Mouse (Mus musculus) heart, postnatal 36 days (tissue): ENCODE data around the gene 1500011B03Rik. TPM values are rescaled to one million over a fixed set of nuclear protein-coding genes. Genes with fewer than 3 reads are reported as not detected.
"Not testable (repeated sequence)": the region's sequence is repeated elsewhere in the genome, so short reads cannot be mapped to it uniquely, and the experiment has no call there.

ENCODE experiments used
- DNase-seq, 2 experiments: peaks; one replicate each; pipeline ENCODE4 v3.0.0; 2021 to 2022
- intact Hi-C: fragments of 180-260 bp; cut with DNase I; formaldehyde crosslinking; loops from one replicate; pipeline ENCODE4 v1.15.1; 2025
- total RNA-seq, 2 experiments: library from RNA; stranded (reverse); gene quantifications; 2 replicates each; pipeline ENCODE4 v1.2.3; 2021

The 1500011B03Rik gene
- total RNA-seq: 1 to 10 TPM; 5.2 to 5.9 TPM

GRCm38 (mm10) chr5:114822796-114823688, at the start of gene 1500011B03Rik:
Gene 1500011B03Rik, minus strand, starts transcription at chr5:114823468.
- DNase-seq: peak; percentile 66 to 70
- intact Hi-C loops: no loop called here

DNA sequence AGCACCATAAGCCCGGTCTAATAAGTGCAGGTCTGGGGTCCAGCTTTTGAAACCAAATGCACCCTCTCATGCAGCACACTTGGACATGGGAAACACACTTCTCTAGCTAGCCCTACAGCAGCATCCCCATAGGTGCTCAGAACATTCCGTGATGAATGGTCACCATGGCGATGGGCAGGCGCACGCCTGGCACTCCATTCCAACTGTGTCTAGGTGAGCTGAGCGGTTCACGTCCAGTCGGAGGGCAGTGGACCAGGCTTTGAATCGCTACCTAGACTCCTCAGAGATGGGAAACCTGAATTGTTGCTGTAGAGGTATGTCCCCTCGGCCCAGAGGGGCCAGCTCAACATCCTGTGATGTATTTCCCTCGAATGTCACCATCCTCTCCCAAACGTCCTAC, 42.0 kb upstream of the 1500011B03Rik start:
- intact Hi-C loops: no loop called here
- no peak for DNase-seq

DNA sequence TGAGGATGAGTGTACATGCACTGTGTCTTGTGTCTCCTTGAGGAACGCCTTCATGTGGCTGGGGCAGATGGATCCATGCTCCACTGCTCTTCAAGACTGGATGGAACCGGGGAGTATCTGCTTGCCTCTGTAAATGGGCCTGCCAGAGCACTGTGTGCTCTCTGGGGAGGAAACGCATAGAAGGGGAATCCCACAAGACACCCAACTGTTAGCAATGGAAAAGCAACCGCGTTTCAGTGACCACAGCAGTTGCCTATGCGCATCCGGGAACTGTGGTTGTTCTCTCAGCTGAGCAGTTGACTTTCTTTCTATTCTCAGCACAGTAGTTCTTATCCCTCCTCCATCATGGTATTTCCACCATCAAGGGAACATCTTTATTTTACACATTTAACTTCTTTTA, 41.5 kb upstream of the 1500011B03Rik start:
- DNase-seq: no peak
- intact Hi-C loops: no loop called here

DNA sequence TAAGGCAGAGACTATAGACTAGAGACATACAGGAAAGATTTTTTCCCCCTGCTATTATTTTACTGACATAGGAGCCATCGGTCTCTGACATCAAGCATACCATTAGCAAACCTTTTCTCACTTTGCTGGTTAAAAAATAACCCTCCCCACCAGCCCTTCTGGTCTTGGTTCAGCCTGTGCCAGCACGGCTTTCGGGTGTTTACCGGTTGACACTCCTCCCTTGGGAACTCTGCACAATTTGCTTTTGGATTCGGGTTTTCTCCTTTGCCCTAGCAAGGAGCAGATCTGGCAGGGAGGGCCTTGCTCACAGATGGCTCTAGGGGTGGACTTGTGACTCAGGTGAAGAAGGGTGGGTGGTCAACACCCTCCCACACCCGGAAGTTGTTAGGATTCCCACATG, 38.5 kb upstream of the 1500011B03Rik start:
- no peak for DNase-seq

GRCm38 (mm10) chr5:114859253-114859652, 36.0 kb upstream of the 1500011B03Rik start:
- peak; percentile 72 to 79 for DNase-seq
- intact Hi-C loops: loop anchor here (5.0 kb wide), 1 partner anchor 152 kb away; the partner anchor contains the start of gene Tchp

More for the DNA sequence above, 38.5 kb upstream of the 1500011B03Rik start:
- intact Hi-C loops: no loop called here

DNA sequence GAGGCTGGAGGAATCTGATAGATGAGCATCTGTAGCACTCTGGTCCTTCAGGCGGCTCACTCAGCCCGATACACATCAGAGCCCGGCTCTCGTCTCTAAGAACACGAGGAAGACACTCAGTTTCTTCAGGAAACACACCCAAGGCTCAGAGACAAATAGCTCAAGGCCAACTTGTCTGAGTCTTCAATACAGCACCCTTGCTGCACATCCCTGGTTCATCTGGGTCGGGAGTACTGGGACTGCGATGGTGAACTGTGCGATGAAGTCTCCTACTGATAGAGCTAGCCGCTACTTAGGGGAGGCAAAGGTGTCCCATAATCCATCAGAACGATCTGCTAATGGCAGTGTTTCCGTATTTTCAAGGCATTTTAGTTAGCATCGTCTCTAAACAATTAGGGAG, 35.3 kb upstream of the 1500011B03Rik start, which contains the start of gene Gm9936:
TSS of gene Gm9936 (minus strand) at position 101 of the 400 bp plus-strand sequence.
- intact Hi-C loops: loop anchor here (5.0 kb wide), 1 partner anchor 151 kb away; the partner anchor contains the start of gene Tchp
- no peak for DNase-seq

DNA sequence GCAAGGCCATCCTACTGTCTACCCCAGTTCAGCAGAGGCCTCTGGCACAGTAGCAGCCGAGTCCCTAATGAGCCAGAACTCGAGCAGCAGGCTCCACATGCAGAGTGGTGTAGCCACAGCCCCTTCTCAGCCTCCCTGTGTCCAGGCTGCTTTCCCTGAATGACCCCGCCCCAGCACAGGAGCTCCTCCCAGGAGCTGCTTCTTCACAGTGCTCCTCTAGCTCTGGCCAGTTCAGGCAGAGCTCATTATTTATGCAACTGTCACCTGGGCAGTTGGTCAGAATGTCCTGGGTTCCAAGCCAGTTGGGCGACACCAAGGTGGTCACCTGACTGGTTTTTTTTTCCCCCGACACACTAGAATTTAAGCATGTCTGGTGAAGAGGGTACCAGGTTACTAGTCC, 30.1 kb upstream of the 1500011B03Rik start, which contains the start of gene 4930519G04Rik:
TSS of gene 4930519G04Rik (plus strand) at position 301 of the 400 bp plus-strand sequence.
- intact Hi-C loops, DNase-seq: not testable (repeated sequence)

DNA sequence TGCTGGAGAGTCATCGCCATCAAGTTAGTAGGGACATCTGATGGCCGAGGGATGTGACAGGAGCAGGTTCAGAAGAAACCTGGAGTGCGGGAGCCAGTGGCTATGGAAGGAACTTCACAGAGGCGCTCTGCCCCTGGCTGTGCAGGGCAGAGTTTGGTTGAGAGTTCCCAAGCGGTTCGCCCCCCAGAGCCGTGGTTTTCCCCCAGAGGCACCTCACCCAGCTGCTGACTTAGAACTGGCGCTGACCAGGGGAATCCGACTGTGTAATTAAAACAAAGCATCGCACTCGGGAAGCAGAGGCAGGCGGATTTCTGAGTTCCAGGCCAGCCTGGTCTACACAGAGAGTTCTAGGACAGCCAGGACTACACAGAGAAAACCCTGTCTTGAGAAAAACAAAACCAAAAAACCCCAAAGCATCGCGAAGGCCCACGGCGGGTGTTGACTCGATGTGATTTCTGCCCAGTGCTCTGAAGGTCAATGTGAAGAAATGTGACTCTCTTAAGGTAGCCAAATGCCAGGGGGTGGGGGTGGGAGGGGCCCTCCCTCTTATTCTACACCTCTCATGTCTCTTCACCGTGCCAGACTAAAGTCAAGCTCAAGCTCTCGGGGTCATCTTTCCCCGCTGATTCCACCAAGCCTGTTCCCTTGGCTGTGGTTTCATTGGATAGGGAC, 28.4 kb upstream of the 1500011B03Rik start:
- no peak for DNase-seq
- intact Hi-C loops: no loop called here

DNA sequence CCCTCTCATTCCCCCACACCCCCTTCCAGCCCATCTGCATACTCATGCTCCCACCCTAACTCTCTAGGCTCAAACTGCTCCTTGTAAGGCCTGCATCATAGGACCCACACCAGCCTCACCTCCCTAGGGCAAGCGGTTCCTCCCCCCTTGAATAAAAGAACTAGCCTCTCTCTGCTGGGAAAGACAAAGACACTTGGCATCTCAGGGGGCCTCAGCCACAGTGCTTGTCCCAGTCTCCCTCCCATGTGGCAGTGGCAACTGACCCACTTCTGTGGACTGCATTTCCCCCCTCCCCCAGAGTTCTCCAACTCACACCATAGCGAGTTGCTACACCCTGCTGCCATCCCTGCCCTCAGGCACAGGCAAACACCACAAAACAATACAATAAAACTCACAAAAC, 21.1 kb upstream of the 1500011B03Rik start:
- DNase-seq, intact Hi-C loops: not testable (repeated sequence)

DNA sequence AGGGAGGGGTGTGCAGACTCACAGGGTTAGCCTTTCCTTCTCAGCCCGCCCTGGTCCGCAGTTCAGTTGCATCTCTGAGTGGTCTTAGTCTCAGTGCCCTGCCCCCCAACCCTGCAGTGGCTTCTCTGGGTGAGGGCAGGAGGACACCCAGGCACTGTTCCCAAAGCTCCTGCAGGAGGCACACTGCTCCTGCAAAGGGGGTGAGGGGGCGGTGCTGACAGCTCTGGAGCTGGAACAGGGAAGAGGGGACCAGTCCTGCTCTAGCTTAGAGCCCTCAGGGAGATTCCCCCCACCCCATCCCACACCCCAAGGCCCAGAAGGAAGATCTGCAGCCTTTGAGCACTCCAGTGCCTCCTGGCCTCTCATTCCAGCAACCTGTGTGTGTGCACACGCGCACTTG, 19.4 kb upstream of the 1500011B03Rik start:
- no peak for DNase-seq
- intact Hi-C loops: no loop called here

DNA sequence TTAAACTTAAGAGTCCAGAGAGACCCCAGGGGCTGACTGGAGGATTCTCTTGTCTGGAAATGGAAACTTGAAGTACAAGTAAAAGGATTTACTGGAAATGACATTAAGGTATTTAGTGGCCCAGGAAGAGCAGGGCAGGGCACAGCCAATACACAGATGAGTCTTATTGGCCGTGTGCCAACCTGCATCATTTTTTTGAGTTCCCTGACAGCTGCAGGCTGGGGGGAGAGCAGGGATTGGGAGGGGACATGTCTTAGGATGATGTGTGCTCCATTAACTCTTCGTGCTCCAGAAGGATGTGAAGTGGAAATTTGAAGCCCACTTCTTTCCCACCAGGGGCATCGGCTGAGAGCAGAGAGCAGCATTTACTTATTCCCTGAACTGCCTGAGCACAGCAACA, 18.9 kb upstream of the 1500011B03Rik start:
- intact Hi-C loops, DNase-seq: not testable (repeated sequence)

- DNase-seq, intact Hi-C loops: not testable (repeated sequence)
These were observed 17.2 kb upstream of the 1500011B03Rik start for GRCm38 (mm10) chr5:114840481-114840880.

DNA sequence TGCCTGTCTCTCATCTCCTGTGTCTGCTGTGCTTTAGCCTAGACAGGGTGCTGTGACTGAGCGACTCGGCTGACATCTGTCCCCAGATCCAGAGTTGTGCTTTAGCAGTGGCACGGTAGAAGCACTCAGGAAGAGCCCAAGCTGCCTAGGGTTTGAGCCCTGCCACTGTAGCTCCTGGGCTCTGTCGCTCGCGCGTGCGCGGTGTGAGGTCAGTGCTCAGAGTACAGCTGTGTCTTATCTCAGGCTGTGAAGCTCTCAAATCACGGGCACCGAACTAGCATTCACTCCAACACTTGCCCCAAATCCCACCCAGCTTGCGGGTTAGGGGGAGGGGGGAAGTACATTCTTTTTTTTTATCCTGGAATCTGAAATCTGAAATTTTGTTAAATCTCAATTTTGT, 13.6 kb upstream of the 1500011B03Rik start:
- intact Hi-C loops: no loop called here

DNA sequence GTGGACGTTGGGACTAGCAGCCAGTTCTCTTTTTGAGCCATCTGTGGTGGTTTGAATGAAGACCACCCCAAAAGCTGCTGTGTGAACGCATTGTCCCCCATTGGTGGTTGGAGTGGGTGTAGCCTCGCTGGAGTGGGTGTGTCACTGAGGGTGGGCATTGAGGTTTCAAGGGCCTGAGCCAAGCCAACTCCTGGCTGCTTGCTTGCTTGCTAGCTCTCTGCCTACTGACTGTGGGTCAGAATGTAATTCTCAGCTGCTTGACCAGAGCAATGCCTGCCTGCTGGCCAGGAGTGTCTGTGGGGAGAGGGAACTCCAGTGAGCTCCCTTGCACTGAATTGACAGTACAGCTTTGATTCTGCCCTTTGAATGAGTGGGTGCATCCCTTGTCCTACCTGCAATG, 6.5 kb upstream of the 1500011B03Rik start:
- intact Hi-C loops: loop anchor here (5.0 kb wide), 1 partner anchor 73 kb away; no protein-coding TSS in a partner anchor
- DNase-seq: no peak

More for the DNA sequence above, 13.6 kb upstream of the 1500011B03Rik start:
- no peak for DNase-seq

GRCm38 (mm10) chr5:114827427-114827826, 4.2 kb upstream of the 1500011B03Rik start:
- intact Hi-C loops: loop anchor here (5.0 kb wide), 1 partner anchor 75 kb away; no protein-coding TSS in a partner anchor
- no peak for DNase-seq

GRCm38 (mm10) chr5:114825978-114826691, 2.9 kb upstream of the 1500011B03Rik start:
- intact Hi-C loops: loop anchor here (5.0 kb wide), 1 partner anchor 76 kb away; no protein-coding TSS in a partner anchor
- DNase-seq: peak in 1 of 2 experiments; percentile 32

- intact Hi-C loops: no loop called here
- peak; percentile 39 to 52 for DNase-seq
These were observed 929 bp upstream of the 1500011B03Rik start for GRCm38 (mm10) chr5:114824197-114824596.

- intact Hi-C loops: no loop called here
- DNase-seq: no peak
These were observed 5.1 kb downstream of the 1500011B03Rik start for GRCm38 (mm10) chr5:114818124-114818523.

DNA sequence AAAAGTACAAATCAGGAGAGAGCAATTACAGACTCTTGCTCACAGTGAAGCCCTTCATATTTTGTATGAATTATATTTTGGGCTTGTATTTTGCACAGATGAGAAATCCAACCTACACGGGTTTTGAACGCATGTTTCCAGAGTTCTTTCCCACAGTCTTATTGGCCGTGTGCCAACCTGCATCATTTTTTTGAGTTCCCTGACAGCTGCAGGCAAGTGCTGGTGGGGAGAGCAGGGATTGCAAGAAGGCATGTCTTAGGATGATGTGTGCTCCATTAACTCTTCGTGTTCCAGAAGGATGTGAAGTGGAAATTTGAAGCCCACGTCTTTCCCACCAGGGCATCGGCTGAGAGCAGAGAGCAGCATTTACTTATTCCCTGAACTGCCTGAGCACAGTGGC, 6.7 kb downstream of the 1500011B03Rik start:
- intact Hi-C loops: no loop called here
- DNase-seq: no peak

GRCm38 (mm10) chr5:114813525-114814181, 9.6 kb downstream of the 1500011B03Rik start:
- intact Hi-C loops: no loop called here
- peak; percentile 81 to 84 for DNase-seq
